Mouse (Mus musculus): ENCODE data around the gene Selenom.

DNA sequence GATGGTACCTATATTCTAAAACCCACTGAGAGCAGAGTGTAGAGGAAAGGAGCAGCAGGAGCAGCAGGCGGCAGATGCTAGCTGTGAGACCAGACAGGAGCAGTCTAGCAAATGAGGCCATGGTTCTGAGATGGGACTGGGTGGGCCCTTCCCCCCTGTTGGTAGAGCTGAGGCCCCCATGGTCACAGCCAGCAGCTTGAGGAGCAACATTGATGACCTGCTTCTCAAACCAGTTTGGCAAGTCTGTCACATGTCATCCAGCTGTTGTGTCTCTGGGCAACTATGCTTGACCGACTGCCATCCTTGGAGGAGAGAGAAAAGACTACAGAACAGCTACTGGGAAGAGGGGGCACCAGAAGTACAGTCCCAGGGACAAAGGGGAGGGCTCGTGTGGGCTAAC is 27.4 kb downstream of the Selenom start:
- TF ChIP-seq POLR2A (IDR thresholded peaks at IDR 0.05; ENCODE audit: borderline replicate concordance, insufficient read depth, low read length) (no peak), CTCF (IDR thresholded peaks at IDR 0.05; ENCODE audit: borderline replicate concordance, insufficient read depth, low read depth, low read length) (no peak)
